Mouse (Mus musculus): ENCODE measurements around the gene Mia2. TPM values are rescaled to one million over a fixed set of nuclear protein-coding genes. Genes with fewer than 3 reads are reported as not detected.

Gene Mia2
- total and polyA plus RNA-seq, 3 experiments: 31.8 to 106 (median 90.9) TPM

GRCm38 (mm10) chr12:59077883-59078282 is 17.7 kb upstream of the Mia2 start:
- DNase-seq: no peak
- no peak overlapping the region for H3K27ac ChIP-seq
- no peaks in the 10 kb centered on the region for H3K27me3 ChIP-seq (ENCODE audit: control insufficient read depth, insufficient read depth, low read length)
- peaks cover 2% of the 10 kb centered on the region for H3K36me3 ChIP-seq (ENCODE audit: control insufficient read depth, insufficient read depth, low read length)
- H3K4me3 ChIP-seq: no peak overlapping the region
- 84% methylated on average over 3 of the region's 3 CpGs for WGBS
- TF ChIP-seq EP300 (IDR thresholded peaks at IDR 0.05; ENCODE audit: insufficient read depth, low read depth, low read length) (no peak), POLR2A (IDR thresholded peaks at IDR 0.05; ENCODE audit: insufficient read depth, low read depth, low read length) (no peak), CTCF (IDR thresholded peaks at IDR 0.05) (no peak)
- no peaks in the 10 kb centered on the region for H3K79me2 ChIP-seq (replicated peaks; ENCODE audit: control insufficient read depth, insufficient read depth, low read length)
- H3K4me1 ChIP-seq (ENCODE audit: control insufficient read depth, insufficient read depth, low read length): no peaks in the 10 kb centered on the region
- H3K9ac ChIP-seq (ENCODE audit: low read depth, low read length): no peak overlapping the region
- intact Hi-C loops (cut with DNase I): no loop called here

GRCm38 (mm10) chr12:59080461-59080860 is 15.1 kb upstream of the Mia2 start:
- TF ChIP-seq EP300 (IDR thresholded peaks at IDR 0.05; ENCODE audit: insufficient read depth, low read depth, low read length) (no peak), POLR2A (IDR thresholded peaks at IDR 0.05; ENCODE audit: insufficient read depth, low read depth, low read length) (no peak), CTCF (IDR thresholded peaks at IDR 0.05) (no peak)
- H3K27ac ChIP-seq: no peak overlapping the region
- no peak overlapping the region for H3K4me3 ChIP-seq
- intact Hi-C loops (cut with DNase I): no loop called here
- H3K36me3 ChIP-seq (ENCODE audit: control insufficient read depth, insufficient read depth, low read length): no peaks in the 10 kb centered on the region
- WGBS: 87% methylated on average over 4 of the region's 4 CpGs
- H3K27me3 ChIP-seq (ENCODE audit: control insufficient read depth, insufficient read depth, low read length): no peaks in the 10 kb centered on the region
- no peak for DNase-seq
- no peaks in the 10 kb centered on the region for H3K4me1 ChIP-seq (ENCODE audit: control insufficient read depth, insufficient read depth, low read length)
- no peak overlapping the region for H3K9ac ChIP-seq (ENCODE audit: low read depth, low read length)
- H3K79me2 ChIP-seq (replicated peaks; ENCODE audit: control insufficient read depth, insufficient read depth, low read length): no peaks in the 10 kb centered on the region

- Histone ChIP-seq H3K27me3 (ENCODE audit: control insufficient read depth, insufficient read depth, low read length) (no peaks in the 10 kb centered on the region), H3K79me2 (replicated peaks; ENCODE audit: control insufficient read depth, insufficient read depth, low read length) (no peaks in the 10 kb centered on the region), H3K9ac (ENCODE audit: low read depth, low read length) (no peak overlapping the region), H3K4me3 (no peak overlapping the region), H3K36me3 (ENCODE audit: control insufficient read depth, insufficient read depth, low read length) (no peaks in the 10 kb centered on the region), H3K4me1 (ENCODE audit: control insufficient read depth, insufficient read depth, low read length) (no peaks in the 10 kb centered on the region), H3K27ac (no peak overlapping the region)
- TF ChIP-seq EP300 (IDR thresholded peaks at IDR 0.05; ENCODE audit: insufficient read depth, low read depth, low read length) (no peak), POLR2A (IDR thresholded peaks at IDR 0.05; ENCODE audit: insufficient read depth, low read depth, low read length) (no peak), CTCF (IDR thresholded peaks at IDR 0.05) (no peak)
- 47% methylated on average over 5 of the region's 5 CpGs for WGBS
- no peak for DNase-seq
- intact Hi-C loops (cut with DNase I): no loop called here
Observed at GRCm38 (mm10) chr12:59084446-59084845, 11.2 kb upstream of the Mia2 start.

GRCm38 (mm10) chr12:59086171-59086570 is 9.4 kb upstream of the Mia2 start:
- Histone ChIP-seq H3K36me3 (ENCODE audit: control insufficient read depth, insufficient read depth, low read length) (no peaks in the 10 kb centered on the region), H3K9ac (ENCODE audit: low read depth, low read length) (no peak overlapping the region), H3K27me3 (ENCODE audit: control insufficient read depth, insufficient read depth, low read length) (no peaks in the 10 kb centered on the region), H3K27ac (no peak overlapping the region), H3K4me1 (ENCODE audit: control insufficient read depth, insufficient read depth, low read length) (no peaks in the 10 kb centered on the region), H3K79me2 (replicated peaks; ENCODE audit: control insufficient read depth, insufficient read depth, low read length) (no peaks in the 10 kb centered on the region), H3K4me3 (no peak overlapping the region)
- intact Hi-C loops (cut with DNase I): no loop called here
- DNase-seq: no peak
- TF ChIP-seq EP300 (IDR thresholded peaks at IDR 0.05; ENCODE audit: insufficient read depth, low read depth, low read length) (no peak), CTCF (IDR thresholded peaks at IDR 0.05) (no peak), POLR2A (IDR thresholded peaks at IDR 0.05; ENCODE audit: insufficient read depth, low read depth, low read length) (no peak)
- 72% methylated on average over 5 of the region's 5 CpGs for WGBS

- H3K79me2 ChIP-seq (replicated peaks; ENCODE audit: control insufficient read depth, insufficient read depth, low read length): no peaks in the 10 kb centered on the region
- DNase-seq: no peak
- no peaks in the 10 kb centered on the region for H3K36me3 ChIP-seq (ENCODE audit: control insufficient read depth, insufficient read depth, low read length)
- TF ChIP-seq EP300 (IDR thresholded peaks at IDR 0.05; ENCODE audit: insufficient read depth, low read depth, low read length): no peak
- intact Hi-C loops (cut with DNase I): no loop called here
- 21% methylated on average over 2 of the region's 2 CpGs for WGBS
- H3K27me3 ChIP-seq (ENCODE audit: control insufficient read depth, insufficient read depth, low read length): no peaks in the 10 kb centered on the region
- H3K9ac ChIP-seq (ENCODE audit: low read depth, low read length): no peak overlapping the region
- no peak overlapping the region for H3K4me3 ChIP-seq
- H3K4me1 ChIP-seq (ENCODE audit: control insufficient read depth, insufficient read depth, low read length): no peaks in the 10 kb centered on the region
- no peak overlapping the region for H3K27ac ChIP-seq
Observed at GRCm38 (mm10) chr12:59093543-59093942, 2.1 kb upstream of the Mia2 start.

- intact Hi-C loops (cut with DNase I): no loop called here
- no peak overlapping the region for H3K9ac ChIP-seq (ENCODE audit: low read depth, low read length)
- DNase-seq: no peak
- no peaks in the 10 kb centered on the region for H3K4me1 ChIP-seq (ENCODE audit: control insufficient read depth, insufficient read depth, low read length)
- 52% methylated on average over 5 of the region's 5 CpGs for WGBS
- no peak for TF ChIP-seq EP300 (IDR thresholded peaks at IDR 0.05; ENCODE audit: insufficient read depth, low read depth, low read length)
- TF ChIP-seq POLR2A (IDR thresholded peaks at IDR 0.05; ENCODE audit: insufficient read depth, low read depth, low read length): no peak
- no peak for TF ChIP-seq CTCF (IDR thresholded peaks at IDR 0.05)
- no peaks in the 10 kb centered on the region for H3K36me3 ChIP-seq (ENCODE audit: control insufficient read depth, insufficient read depth, low read length)
- H3K27ac ChIP-seq: no peak overlapping the region
- no peaks in the 10 kb centered on the region for H3K79me2 ChIP-seq (replicated peaks; ENCODE audit: control insufficient read depth, insufficient read depth, low read length)
- no peak overlapping the region for H3K4me3 ChIP-seq
- no peaks in the 10 kb centered on the region for H3K27me3 ChIP-seq (ENCODE audit: control insufficient read depth, insufficient read depth, low read length)
Observed at GRCm38 (mm10) chr12:59104771-59105170, 9.2 kb downstream of the Mia2 start.

Measured in heart, adult 2 months (tissue).